Mouse (Mus musculus) neural tube, embryonic 15.5 days (tissue): ENCODE measurements around the gene Unc13b. TPM values are rescaled to one million over a fixed set of nuclear protein-coding genes. Genes with fewer than 3 reads are reported as not detected.

Source experiments
- ATAC-seq: fragments of 200-750 bp; cut with Nextera tagmentation; 2 replicates; pipeline ENCODE4 v1.8.0; 2017; ENCODE audit warnings: mild to moderate bottlenecking, moderate TSS enrichment, moderate library complexity; ENCODE audit not compliant: low FRiP score
- H3K27ac ChIP-seq: fragments of 300-500 bp; sonication (generic); replicated peaks from 2 replicates; pipeline ENCODE4 v1.5.1; 2015; ENCODE audit warnings: mild to moderate bottlenecking, inconsistent platforms
- H3K27me3 ChIP-seq: fragments of 300-500 bp; sonication (generic); replicated peaks from 2 replicates; pipeline ENCODE4 v1.6.1; 2015; ENCODE audit warnings: inconsistent platforms
- H3K36me3 ChIP-seq: fragments of 300-500 bp; sonication (generic); 2 replicates; pipeline ENCODE4 v1.6.1; 2015; ENCODE audit warnings: inconsistent platforms
- H3K4me1 ChIP-seq: fragments of 300-500 bp; sonication (generic); 2 replicates; pipeline ENCODE4 v1.6.1; 2015; ENCODE audit warnings: inconsistent platforms
- H3K4me2 ChIP-seq: fragments of 300-500 bp; sonication (generic); 2 replicates; pipeline ENCODE4 v1.6.1; 2015; ENCODE audit warnings: inconsistent platforms, mild to moderate bottlenecking, moderate library complexity
- H3K4me3 ChIP-seq: fragments of 300-500 bp; sonication (generic); replicated peaks from 2 replicates; pipeline ENCODE4 v1.5.1; 2015; ENCODE audit warnings: mild to moderate bottlenecking, inconsistent platforms
- H3K9ac ChIP-seq: fragments of 300-500 bp; sonication (generic); replicated peaks from 2 replicates; pipeline ENCODE4 v1.6.1; 2015; ENCODE audit warnings: mild to moderate bottlenecking, inconsistent platforms
- H3K9me3 ChIP-seq: fragments of 300-500 bp; sonication (generic); replicated peaks from 2 replicates; pipeline ENCODE4 v1.6.1; 2016; ENCODE audit warnings: inconsistent platforms
- WGBS: fragments of 180-500 bp; shearing (Covaris S2); methylation state at CpG from one replicate; pipeline ENCODE4 v1.1.7; 2015; ENCODE audit warnings: mixed read lengths; 5-methylcytosine and 5-hydroxymethylcytosine counted together
- polyA plus RNA-seq: library from polyadenylated mRNA; unstranded; fragments of >200 nt; fragmentation: Nextera tagmentation; extraction: Ambion mirVana; gene quantifications from 2 replicates; pipeline ENCODE4 v1.2.1, GENCODE M21; 2015

Gene Unc13b
- polyA plus RNA-seq, 1 experiment from 2014 or later: 12.3 TPM

DNA sequence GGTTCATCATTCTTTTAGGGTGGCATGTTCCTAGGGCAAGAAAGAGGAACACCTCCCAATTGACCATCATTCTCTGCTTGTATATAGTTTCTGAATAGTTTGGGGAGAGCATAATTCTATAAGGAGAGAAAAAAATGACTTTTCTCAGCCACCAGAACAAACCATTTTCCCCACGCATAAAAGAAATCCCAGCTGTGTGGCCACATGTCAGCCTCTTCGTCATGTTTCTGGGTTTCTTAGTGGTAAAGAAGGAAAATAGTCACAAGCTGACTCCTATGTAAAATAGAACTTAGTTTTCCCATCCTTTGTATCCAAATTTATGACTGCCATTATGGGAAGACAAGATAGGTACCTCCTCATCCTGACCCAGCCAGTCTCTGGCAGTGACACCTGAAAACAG lies 146.2 kb downstream of the Unc13b start:
- Histone ChIP-seq H3K36me3 (no peaks in the 10 kb centered on the region), H3K4me2 (no peak overlapping the region), H3K27me3 (no peaks in the 10 kb centered on the region), H3K4me1 (peaks cover 13% of the 10 kb centered on the region), H3K4me3 (no peak overlapping the region), H3K27ac (no peak overlapping the region), H3K9me3 (no peaks in the 10 kb centered on the region), H3K9ac (no peak overlapping the region)
- ATAC-seq: no peak
- 71% methylated on average over 2 of the region's 2 CpGs for WGBS

DNA sequence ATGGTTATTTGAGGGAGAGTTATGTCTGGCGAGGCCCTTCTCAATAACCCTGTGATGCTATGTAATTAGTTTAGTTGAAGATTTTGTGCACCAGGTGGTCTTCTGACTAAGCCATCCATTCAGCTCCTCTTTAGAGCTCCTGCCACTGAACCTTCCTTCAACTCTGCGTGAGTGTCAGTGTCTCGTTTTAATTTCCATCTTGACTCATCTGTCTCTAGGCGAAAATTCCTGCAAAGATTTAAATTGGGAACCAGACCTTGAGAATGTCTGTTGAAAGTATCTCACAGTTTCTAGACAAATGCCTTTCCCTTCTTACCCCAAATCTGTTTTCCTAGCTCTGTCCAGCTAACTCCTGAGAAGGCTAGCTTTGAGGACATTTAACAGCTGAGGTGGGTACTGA lies 146.8 kb downstream of the Unc13b start:
- H3K27ac ChIP-seq: no peak overlapping the region
- H3K9ac ChIP-seq: no peak overlapping the region
- no peak overlapping the region for H3K4me3 ChIP-seq
- no peaks in the 10 kb centered on the region for H3K9me3 ChIP-seq
- H3K4me2 ChIP-seq: no peak overlapping the region
- no peak for ATAC-seq
- H3K36me3 ChIP-seq: no peaks in the 10 kb centered on the region
- H3K4me1 ChIP-seq: peaks cover 13% of the 10 kb centered on the region
- H3K27me3 ChIP-seq: no peaks in the 10 kb centered on the region
- WGBS: 23% methylated on average over 4 of the region's 4 CpGs

DNA sequence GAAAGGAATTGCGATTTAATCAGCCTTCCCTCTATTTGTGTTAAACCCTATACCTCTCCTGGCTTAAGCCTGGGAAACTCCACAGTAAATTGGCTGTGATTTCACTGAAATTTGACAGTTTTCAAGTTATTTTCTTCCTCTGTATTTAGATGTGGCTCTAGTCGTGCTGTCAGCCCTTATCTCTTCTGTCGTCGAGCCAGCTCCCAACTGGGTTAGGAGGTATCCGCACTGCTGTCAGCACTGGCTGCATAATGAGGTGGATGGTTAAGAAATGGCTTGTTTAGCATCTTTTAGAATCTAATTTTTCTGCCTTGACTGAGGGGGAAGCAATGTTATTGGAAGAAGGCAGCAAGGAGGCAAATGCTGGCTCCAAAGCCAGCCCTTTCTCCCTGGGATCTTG lies 148.2 kb downstream of the Unc13b start:
- whole genome bisulfite sequencing: 73% methylated on average over 5 of the region's 5 CpGs
- Histone ChIP-seq H3K4me1 (peaks cover 13% of the 10 kb centered on the region), H3K4me3 (no peak overlapping the region)

DNA sequence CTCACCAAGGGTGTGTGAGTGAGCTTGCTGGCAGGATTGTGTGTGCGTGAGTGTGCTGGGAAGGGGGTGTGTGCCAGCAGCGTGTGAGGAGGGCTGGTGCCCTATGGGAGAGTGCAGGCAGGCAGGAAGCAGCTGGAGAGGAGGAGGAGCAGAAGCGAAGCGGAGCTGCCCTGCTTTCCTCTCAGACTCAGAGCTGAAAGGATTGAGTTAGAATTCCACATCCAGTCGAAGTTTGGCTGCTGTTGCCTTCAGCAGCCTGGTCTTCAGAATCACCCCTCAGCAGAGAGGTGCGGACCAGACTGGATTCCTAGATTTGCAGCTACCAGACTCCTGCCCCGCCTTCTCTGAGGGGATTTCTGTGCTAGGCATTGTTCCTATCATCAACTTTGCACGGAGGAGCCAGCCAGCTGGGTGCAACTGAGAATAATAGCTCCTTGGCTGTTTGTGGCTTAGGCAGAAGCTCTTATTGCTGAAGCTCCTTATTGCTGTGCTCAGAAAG lies 150.4 kb downstream of the Unc13b start:
- Histone ChIP-seq H3K36me3 (no peaks in the 10 kb centered on the region), H3K9ac (peak overlapping the region; percentile 61), H3K27me3 (no peaks in the 10 kb centered on the region), H3K4me1 (peaks cover 13% of the 10 kb centered on the region), H3K27ac (peak overlapping the region; percentile 84), H3K4me2 (peak overlapping the region; percentile 71), H3K9me3 (no peaks in the 10 kb centered on the region), H3K4me3 (peak overlapping the region; percentile 41)
- under 1% methylated on average over 8 of the region's 8 CpGs for WGBS
- ATAC-seq: peak; percentile 90

More for the DNA sequence above, 148.2 kb downstream of the Unc13b start:
- Histone ChIP-seq H3K9me3 (no peaks in the 10 kb centered on the region), H3K9ac (no peak overlapping the region), H3K27me3 (no peaks in the 10 kb centered on the region), H3K27ac (no peak overlapping the region), H3K4me2 (no peak overlapping the region), H3K36me3 (no peaks in the 10 kb centered on the region)
- ATAC-seq: no peak

DNA sequence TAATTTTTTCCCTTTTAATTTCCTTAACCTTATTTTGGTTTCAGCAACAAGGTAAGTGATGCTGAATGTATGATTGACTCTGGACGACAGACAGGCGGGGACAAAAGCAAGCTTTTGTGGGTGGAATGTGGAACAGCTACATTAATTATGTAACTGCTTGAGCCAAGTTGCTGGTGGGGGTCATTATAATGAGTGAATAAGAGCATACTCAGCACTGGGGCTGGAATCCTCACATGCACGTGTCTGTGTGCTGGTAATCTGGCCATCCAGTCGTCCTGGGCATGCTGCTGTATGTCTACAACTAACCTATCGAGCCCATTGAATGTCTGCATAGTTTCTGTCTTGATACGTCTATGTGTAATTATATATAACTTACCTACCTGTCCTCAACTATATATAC lies 150.9 kb downstream of the Unc13b start:
- WGBS: 34% methylated on average over 6 of the region's 6 CpGs
- H3K27ac ChIP-seq: peak overlapping the region; percentile 84
- peak; percentile 58 for ATAC-seq

DNA sequence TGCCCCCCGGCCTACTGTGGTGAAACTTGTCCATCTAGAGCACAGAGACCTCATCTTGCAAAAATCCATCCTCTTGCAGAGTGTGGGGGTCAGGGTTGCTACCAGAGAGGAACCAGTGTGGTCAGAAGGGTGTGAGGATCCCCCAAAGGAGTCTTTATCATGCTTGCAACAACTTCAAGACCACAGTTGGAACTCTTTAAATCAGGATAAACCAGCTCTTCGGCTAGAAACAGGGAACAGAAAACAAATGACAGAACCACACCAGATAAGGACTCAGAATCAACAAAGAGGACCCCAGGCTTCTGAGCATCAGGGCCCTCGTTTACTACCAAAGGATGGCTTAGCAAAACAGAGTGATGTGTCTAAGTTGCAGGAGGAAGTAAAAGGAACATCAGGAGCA lies 157.7 kb downstream of the Unc13b start:
- no peaks in the 10 kb centered on the region for H3K9me3 ChIP-seq
- WGBS: 80% methylated on average over 3 of the region's 3 CpGs
- no peak overlapping the region for H3K4me3 ChIP-seq
- ATAC-seq: no peak
- H3K4me2 ChIP-seq: no peak overlapping the region
- H3K36me3 ChIP-seq: no peaks in the 10 kb centered on the region
- no peak overlapping the region for H3K27ac ChIP-seq
- no peaks in the 10 kb centered on the region for H3K4me1 ChIP-seq
- H3K27me3 ChIP-seq: no peaks in the 10 kb centered on the region
- no peak overlapping the region for H3K9ac ChIP-seq

More for the DNA sequence above, 150.9 kb downstream of the Unc13b start:
- Histone ChIP-seq H3K9me3 (no peaks in the 10 kb centered on the region), H3K4me2 (peak overlapping the region; percentile 71), H3K4me1 (peaks cover 13% of the 10 kb centered on the region), H3K4me3 (peak overlapping the region; percentile 41), H3K9ac (peak overlapping the region; percentile 61), H3K27me3 (no peaks in the 10 kb centered on the region), H3K36me3 (no peaks in the 10 kb centered on the region)

DNA sequence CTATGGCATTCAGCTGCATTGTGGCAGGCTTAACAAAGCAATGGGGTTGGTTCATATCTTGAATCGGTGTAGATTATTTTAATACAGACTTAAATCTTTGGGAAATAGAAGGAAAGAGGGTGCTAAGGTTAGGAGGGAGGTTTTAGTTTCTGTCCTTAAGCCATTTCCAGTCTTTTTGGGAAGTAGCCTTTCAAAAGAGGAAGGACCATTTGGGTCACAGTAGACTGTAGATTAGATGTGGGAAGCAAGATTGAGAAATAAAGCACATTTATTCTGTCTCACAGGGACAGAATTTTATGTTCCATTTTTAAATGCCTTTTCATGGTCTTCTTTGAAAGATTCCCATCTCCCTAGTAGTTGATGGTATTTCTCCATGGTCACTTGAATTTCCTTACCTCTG lies 159.2 kb downstream of the Unc13b start:
- Histone ChIP-seq H3K9me3 (no peaks in the 10 kb centered on the region), H3K4me3 (no peak overlapping the region), H3K36me3 (no peaks in the 10 kb centered on the region), H3K9ac (no peak overlapping the region), H3K27ac (no peak overlapping the region), H3K4me1 (no peaks in the 10 kb centered on the region), H3K4me2 (no peak overlapping the region), H3K27me3 (no peaks in the 10 kb centered on the region)
- no peak for ATAC-seq
- 97% methylated on average over 1 of the region's 1 CpGs for WGBS

DNA sequence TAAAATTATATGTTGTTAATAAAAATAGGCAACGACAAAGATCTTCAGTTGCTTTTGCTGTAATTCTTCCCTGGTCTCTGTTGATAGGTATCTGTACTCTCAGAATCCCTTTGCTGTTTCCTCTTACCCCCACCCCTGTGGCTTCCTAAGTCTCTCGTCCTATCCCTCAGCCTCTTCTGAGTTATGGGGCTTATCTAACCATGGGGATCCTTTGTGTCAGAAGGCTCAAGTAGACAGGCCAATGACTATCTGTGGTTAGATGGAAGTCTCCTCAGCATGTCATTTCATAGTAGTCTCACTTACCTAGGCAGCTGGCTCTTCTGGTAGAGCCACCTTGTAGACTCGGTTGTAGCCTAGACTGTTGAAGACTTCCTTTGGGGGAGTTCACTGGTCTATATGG lies 173.1 kb downstream of the Unc13b start:
- H3K4me1 ChIP-seq: no peaks in the 10 kb centered on the region
- no peaks in the 10 kb centered on the region for H3K27me3 ChIP-seq
- H3K27ac ChIP-seq: no peak overlapping the region
- peaks cover 25% of the 10 kb centered on the region for H3K36me3 ChIP-seq
- no peak for ATAC-seq
- H3K4me3 ChIP-seq: no peak overlapping the region
- no peak overlapping the region for H3K4me2 ChIP-seq
- H3K9me3 ChIP-seq: no peaks in the 10 kb centered on the region
- H3K9ac ChIP-seq: no peak overlapping the region
- WGBS: 91% methylated on average over 3 of the region's 3 CpGs

DNA sequence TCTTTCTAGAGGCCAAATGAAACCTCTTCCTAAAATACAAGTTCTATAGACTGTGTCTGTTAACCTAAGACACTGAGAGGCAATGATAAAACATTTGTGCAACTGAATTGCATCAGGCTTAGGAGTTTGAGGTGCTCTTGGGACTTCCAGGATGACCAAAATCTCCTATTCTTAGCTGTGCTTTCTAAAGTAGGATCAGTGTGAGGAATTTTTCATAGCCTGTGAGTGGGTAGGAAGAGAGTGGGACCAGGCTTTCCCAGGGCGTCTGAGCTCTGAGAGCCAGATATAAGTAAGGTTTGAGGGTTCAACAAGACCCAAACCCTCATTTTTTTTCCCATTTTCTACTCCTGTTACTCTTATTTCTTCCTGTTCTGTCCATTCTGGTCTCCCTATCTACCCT lies 174.2 kb downstream of the Unc13b start:
- 93% methylated on average over 1 of the region's 1 CpGs for WGBS
- ATAC-seq: no peak
- no peak overlapping the region for H3K9ac ChIP-seq

DNA sequence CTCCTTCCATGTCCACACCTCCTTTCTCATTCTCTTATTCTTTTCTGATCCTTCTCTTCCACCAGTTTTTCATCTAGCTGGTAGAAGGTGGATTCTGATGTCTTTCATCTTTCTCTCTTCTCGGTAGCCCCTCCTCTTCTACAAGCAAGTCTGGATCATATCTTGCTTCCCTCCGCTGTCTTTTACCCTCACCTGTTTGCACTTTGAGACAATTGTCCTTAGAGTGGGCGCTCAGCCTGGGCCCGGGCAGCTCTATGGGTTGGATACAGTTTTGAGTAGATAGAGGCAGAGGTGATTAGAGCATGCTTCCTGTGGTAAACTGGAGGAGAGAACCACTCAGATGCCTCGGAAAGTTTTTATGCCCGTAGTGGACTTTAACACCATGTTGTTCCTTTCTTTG lies 174.7 kb downstream of the Unc13b start:
- no peak for ATAC-seq
- H3K9me3 ChIP-seq: no peaks in the 10 kb centered on the region
- H3K4me1 ChIP-seq: no peaks in the 10 kb centered on the region
- H3K27ac ChIP-seq: no peak overlapping the region
- H3K9ac ChIP-seq: no peak overlapping the region
- WGBS: 95% methylated on average over 6 of the region's 6 CpGs
- H3K4me2 ChIP-seq: no peak overlapping the region
- no peaks in the 10 kb centered on the region for H3K27me3 ChIP-seq
- no peak overlapping the region for H3K4me3 ChIP-seq
- H3K36me3 ChIP-seq: peaks cover 37% of the 10 kb centered on the region

More for the DNA sequence above, 174.2 kb downstream of the Unc13b start:
- Histone ChIP-seq H3K4me2 (no peak overlapping the region), H3K36me3 (peaks cover 33% of the 10 kb centered on the region), H3K9me3 (no peaks in the 10 kb centered on the region), H3K4me1 (no peaks in the 10 kb centered on the region), H3K27me3 (no peaks in the 10 kb centered on the region), H3K4me3 (no peak overlapping the region), H3K27ac (no peak overlapping the region)

DNA sequence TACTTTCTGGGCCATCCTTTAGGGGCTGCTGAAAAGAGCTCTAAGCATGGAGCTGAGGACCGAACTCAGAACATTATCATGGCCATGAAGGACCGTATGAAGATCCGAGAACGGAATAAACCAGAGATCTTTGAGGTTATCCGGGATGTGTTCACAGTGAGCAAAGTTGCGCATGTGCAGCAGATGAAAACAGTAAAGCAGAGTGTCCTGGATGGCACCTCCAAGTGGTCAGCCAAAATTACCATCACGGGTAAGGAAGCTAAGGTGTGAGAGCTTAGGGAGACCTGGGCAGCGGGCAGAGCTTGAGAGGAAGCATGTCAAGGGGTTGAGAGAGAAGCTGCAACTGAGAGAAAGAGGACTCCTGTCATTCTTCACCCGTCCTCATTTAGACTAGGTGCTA lies 178.1 kb downstream of the Unc13b start:
- 96% methylated on average over 9 of the region's 9 CpGs for WGBS
- peaks cover 49% of the 10 kb centered on the region for H3K36me3 ChIP-seq
- no peaks in the 10 kb centered on the region for H3K9me3 ChIP-seq
- no peak overlapping the region for H3K4me2 ChIP-seq
- no peak overlapping the region for H3K4me3 ChIP-seq
- no peak overlapping the region for H3K27ac ChIP-seq
- no peak overlapping the region for H3K9ac ChIP-seq
- no peaks in the 10 kb centered on the region for H3K4me1 ChIP-seq
- no peaks in the 10 kb centered on the region for H3K27me3 ChIP-seq
- no peak for ATAC-seq

DNA sequence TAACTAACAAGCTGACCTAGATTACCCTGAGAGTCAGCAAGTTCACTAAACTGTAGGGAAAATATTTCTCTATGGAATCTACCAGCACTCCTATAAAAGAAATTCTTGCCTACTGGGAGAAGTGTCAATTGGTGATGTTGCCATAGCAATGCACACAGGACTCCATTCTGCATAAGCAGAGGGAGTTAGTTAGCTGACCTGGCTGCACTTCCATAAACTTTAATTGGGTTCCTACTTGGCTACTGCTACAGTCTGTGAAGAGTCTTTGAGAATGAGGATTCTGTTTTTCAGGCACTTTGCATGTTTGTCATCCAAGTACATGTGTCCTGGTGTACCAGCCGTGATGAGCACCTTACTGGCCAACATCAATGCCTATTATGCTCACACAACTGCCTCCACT lies 182.0 kb downstream of the Unc13b start:
- Histone ChIP-seq H3K36me3 (peaks cover 37% of the 10 kb centered on the region), H3K4me1 (no peaks in the 10 kb centered on the region), H3K27me3 (no peaks in the 10 kb centered on the region), H3K27ac (no peak overlapping the region), H3K4me3 (no peak overlapping the region), H3K9me3 (no peaks in the 10 kb centered on the region), H3K4me2 (no peak overlapping the region), H3K9ac (no peak overlapping the region)
- whole genome bisulfite sequencing: 76% methylated on average over 1 of the region's 1 CpGs
- ATAC-seq: no peak

DNA sequence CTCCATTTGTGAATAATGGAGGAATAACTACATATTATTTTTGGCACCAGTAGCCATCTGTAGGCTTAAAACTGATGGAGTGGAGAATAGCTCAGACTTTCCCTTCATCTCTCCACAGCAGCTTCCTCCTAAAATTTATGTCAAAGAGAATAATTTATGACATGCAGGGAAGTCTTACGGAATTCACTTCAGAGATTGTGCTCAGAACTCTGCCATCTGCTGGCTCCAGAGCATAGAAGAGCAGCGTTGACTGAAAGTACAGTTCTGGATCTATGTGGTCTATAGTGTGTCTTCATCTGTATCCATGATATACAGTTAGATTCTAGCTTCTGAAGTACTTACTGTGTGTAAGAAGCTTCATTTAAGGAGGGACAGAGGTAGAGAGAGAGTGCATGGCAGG lies 185.3 kb downstream of the Unc13b start:
- Histone ChIP-seq H3K27ac (no peak overlapping the region), H3K4me2 (no peak overlapping the region), H3K27me3 (no peaks in the 10 kb centered on the region), H3K9me3 (no peaks in the 10 kb centered on the region), H3K36me3 (peaks cover 22% of the 10 kb centered on the region), H3K4me3 (no peak overlapping the region), H3K4me1 (no peaks in the 10 kb centered on the region), H3K9ac (no peak overlapping the region)
- ATAC-seq: no peak
- WGBS: 39% methylated on average over 2 of the region's 2 CpGs
